Mouse (Mus musculus) spleen, adult 2 months (tissue): ENCODE results near the gene Btbd18. TPM values are rescaled to one million over a fixed set of nuclear protein-coding genes. Genes with fewer than 3 reads are reported as not detected.
A peak's percentile ranks its signal among the peaks of the same experiment; 100 is the strongest.

ENCODE experiments used
- DNase-seq, 2 experiments: peaks; one replicate each; pipeline versions ENCODE4 v3.0.0 to v3.0.0-alpha.2; 2012 to 2021; ENCODE audit warnings: low spot score in 2 of 2, low read depth in 1 of 2
- H3K27ac ChIP-seq: fragments of 200-500 bp; 2 replicates; pipeline ENCODE4 v1.5.1; 2012; ENCODE audit warnings: low read length, inconsistent platforms; ENCODE audit not compliant: insufficient read depth
- H3K27me3 ChIP-seq: fragments of 200-500 bp; 2 replicates; pipeline ENCODE4 v1.6.1; 2012; ENCODE audit warnings: mild to moderate bottlenecking, moderate library complexity, low read length, inconsistent platforms; ENCODE audit not compliant: control insufficient read depth, insufficient read depth
- H3K36me3 ChIP-seq: fragments of 200-500 bp; 2 replicates; pipeline ENCODE4 v1.6.1; 2012; ENCODE audit warnings: mild to moderate bottlenecking, low read length, inconsistent platforms; ENCODE audit not compliant: control insufficient read depth, insufficient read depth
- H3K4me1 ChIP-seq: fragments of 200-500 bp; 2 replicates; pipeline ENCODE4 v1.6.1; 2011; ENCODE audit warnings: inconsistent platforms; ENCODE audit not compliant: control insufficient read depth, insufficient read depth, insufficient read length
- H3K4me3 ChIP-seq: fragments of 200-500 bp; 2 replicates; pipeline ENCODE4 v1.5.1; 2011; ENCODE audit warnings: mild to moderate bottlenecking, inconsistent platforms; ENCODE audit not compliant: insufficient read depth, insufficient read length; ENCODE audit errors: extremely low read depth
- CTCF ChIP-seq: fragments of 200-500 bp; IDR thresholded peaks from 2 replicates; pipeline ENCODE4 v1.5.1; 2011; ENCODE audit warnings: mild to moderate bottlenecking, inconsistent platforms; ENCODE audit not compliant: insufficient read depth, insufficient read length, insufficient replicate concordance; ENCODE audit errors: extremely low read depth
- POLR2A ChIP-seq: fragments of 200-500 bp; IDR thresholded peaks from 2 replicates; pipeline ENCODE4 v1.6.1; 2011; ENCODE audit warnings: low read depth, low read length, inconsistent platforms
- WGBS: fragments of 180-500 bp; shearing (Covaris S2); methylation state at CpG from one replicate; pipeline ENCODE4 v1.1.7; 2018; 5-methylcytosine and 5-hydroxymethylcytosine counted together
- polyA plus RNA-seq: library from polyadenylated mRNA; depleted of rRNA; stranded (reverse); fragments of >200 nt; gene quantifications from 2 replicates; pipeline ENCODE4 v1.2.3, GENCODE M21; 2012; rRNA removed

The Btbd18 gene
- polyA plus RNA-seq, result not detected in 2 replicates

DNA sequence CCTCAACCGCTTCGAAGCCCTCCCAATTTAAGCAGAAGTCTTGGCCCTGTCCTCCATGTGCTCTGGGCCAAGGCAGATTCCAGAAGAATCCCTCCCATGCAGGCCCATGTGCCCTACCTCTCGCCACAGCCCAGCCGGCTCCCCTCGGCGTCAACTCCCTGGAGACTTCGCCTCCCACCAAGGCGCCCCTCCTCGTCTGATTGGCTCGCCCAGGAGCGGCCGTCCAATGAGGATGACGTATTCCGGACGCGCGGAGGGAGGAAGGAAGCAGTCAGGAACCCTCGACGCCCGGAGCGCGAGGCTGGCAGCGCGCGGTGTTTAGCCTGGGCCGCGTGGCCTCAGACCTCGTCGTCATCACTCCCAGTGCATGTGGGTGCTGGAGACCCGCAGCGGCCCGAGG lies at the start of gene Btbd18:
Gene Btbd18 (plus strand): TSS at position 274 of the 400 bp plus-strand sequence.
- Histone ChIP-seq H3K4me1 (no peaks in the 10 kb centered on the region; the same call in none of the 2 replicates), H3K27ac (no peak within 1 kb of the TSS), H3K36me3 (no peaks in the 10 kb centered on the region), H3K27me3 (no peaks in the 10 kb centered on the region), H3K4me3 (no peak within 1 kb of the TSS)
- TF ChIP-seq POLR2A (no peak), CTCF (no peak)
- DNase-seq, result no peak
- WGBS, result 95% methylated on average over 32 of the region's 32 CpGs

DNA sequence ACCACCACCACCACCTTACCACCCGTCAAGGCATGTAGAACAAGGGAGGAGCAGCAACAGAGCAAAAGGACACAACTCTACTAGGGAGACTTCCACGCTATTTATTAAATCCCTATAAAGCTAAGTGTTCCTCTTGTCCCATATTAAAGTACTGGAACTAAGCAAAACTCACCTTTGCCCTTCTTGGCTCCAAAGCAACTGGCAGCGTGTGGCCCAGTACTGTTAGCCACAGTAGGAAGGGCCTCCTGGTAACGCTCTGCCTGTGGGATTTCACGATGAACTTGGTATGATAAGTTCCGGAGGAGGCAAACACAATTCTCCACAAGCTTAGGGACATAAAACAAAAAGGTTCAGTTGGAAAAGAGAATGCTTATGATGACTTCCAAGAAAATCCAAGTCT lies 46.1 kb upstream of the Btbd18 start:
- H3K4me3 ChIP-seq, result no peak overlapping the region
- no peaks in the 10 kb centered on the region for H3K27me3 ChIP-seq
- TF ChIP-seq POLR2A, result no peak
- TF ChIP-seq CTCF, result no peak
- no peaks in the 10 kb centered on the region for H3K4me1 ChIP-seq
- WGBS, result 93% methylated on average over 6 of the region's 6 CpGs
- H3K27ac ChIP-seq, result no peak overlapping the region
- DNase-seq, result no peak
- 0 out of 2 replicates have a peak, but pooled peaks cover 1% of the 10 kb centered on the region for H3K36me3 ChIP-seq

- Histone ChIP-seq H3K4me1 (peaks cover 6% of the 10 kb centered on the region; the same call in 1 of the 2 replicates), H3K36me3 (no peaks in the 10 kb centered on the region; the same call in 1 of the 2 replicates), H3K27ac (peak overlapping the region; percentile 23; the same call in 1 of the 2 replicates), H3K27me3 (no peaks in the 10 kb centered on the region), H3K4me3 (no peak overlapping the region)
- 49% methylated on average over 3 of the region's 3 CpGs for WGBS
- peak; percentile 50 to 69 for DNase-seq
- TF ChIP-seq POLR2A (no peak), CTCF (0 out of 2 replicates have a peak, but pooled peaks have one; percentile 12)
These were observed 41.0 kb upstream of the Btbd18 start for GRCm38 (mm10) chr2:84617637-84618515.

DNA sequence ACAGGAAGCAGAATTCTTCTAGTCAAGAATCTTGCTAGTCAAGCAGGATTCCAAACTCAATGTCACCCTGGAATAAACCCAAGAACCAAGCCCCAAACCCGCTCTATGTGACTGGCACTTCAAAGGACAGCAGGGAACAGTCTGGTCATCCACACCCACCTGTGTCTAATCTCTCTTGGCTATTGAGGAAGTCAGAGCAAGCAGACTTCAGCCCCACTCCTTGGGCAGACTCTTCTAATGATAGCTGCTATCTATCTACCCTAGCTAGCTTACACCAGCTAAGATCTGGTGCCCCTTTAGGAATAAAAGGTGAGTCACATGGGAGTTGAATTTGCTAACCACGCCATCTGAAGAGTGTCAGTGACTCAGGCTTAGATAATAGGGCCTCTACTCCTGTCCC lies 40.0 kb upstream of the Btbd18 start:
- DNase-seq, result no peak
- Histone ChIP-seq H3K27ac (peak overlapping the region; percentile 75), H3K36me3 (no peaks in the 10 kb centered on the region; the same call in 1 of the 2 replicates), H3K4me1 (peaks cover 11% of the 10 kb centered on the region; the same call in 1 of the 2 replicates), H3K4me3 (no peak overlapping the region), H3K27me3 (no peaks in the 10 kb centered on the region)
- TF ChIP-seq POLR2A (no peak), CTCF (no peak)
- WGBS, result 80% methylated on average over 2 of the region's 2 CpGs

DNA sequence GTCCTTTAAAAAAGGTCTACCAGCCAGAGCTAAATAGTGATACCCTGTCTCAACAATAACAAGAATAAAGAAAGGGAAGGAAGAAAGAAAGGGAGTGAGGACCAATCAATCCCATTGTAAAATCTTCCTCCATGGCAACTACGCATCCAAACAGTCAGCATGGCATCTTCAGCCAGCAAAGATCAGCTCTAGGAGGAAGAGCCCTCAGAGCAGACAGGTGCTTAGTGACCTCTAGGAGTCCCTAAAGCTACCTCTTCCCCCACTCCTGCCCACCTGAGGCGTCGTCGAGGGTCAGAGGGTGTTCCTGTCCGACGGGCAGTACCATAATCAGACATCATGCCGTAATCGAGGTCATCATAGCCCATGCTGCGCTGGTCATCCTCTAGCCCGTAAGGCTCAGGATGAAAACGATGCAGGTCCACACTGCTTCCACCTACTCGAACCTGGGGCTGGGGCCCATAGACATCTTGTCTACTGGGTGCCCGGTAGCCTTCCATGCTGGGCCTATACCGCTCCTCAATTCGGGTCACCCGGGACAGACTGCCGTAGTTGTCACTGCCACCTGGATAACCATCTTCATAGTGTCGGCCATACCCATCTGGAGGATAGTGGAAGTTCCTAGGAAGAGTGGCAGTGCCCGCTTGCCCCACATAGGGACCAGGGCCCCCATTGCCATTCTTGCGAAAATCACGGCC lies 39.1 kb upstream of the Btbd18 start:
- H3K4me3 ChIP-seq, result no peak overlapping the region
- no peak overlapping the region for H3K27ac ChIP-seq
- H3K4me1 ChIP-seq, result peaks cover 11% of the 10 kb centered on the region; the same call in 1 of the 2 replicates
- no peak for TF ChIP-seq POLR2A
- no peak for TF ChIP-seq CTCF
- WGBS, result 95% methylated on average over 21 of the region's 21 CpGs
- H3K36me3 ChIP-seq, result no peaks in the 10 kb centered on the region; the same call in 1 of the 2 replicates
- DNase-seq, result no peak
- H3K27me3 ChIP-seq, result no peaks in the 10 kb centered on the region

DNA sequence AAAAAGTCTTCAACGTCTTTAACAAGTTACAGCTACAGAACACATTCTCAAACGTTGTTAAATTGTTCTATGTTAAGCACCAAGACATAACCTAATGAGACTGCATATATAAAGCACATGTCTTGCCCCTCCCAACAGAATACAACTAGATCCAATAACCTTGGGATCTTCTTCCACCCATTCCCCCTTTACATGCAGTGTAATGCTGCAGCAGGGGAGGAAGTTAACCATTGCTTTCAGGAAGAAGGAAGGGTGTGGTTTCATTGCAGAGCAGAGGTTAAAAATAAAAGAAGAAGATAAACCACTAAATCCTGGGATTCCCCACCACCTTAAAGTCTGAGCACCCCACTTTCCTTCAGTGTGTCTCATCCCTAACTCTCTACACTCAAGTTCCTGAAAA lies 36.2 kb upstream of the Btbd18 start:
- no peak for DNase-seq
- TF ChIP-seq POLR2A (no peak), CTCF (no peak)
- H3K36me3 ChIP-seq, result no peaks in the 10 kb centered on the region; the same call in 1 of the 2 replicates
- 50% methylated on average over 2 of the region's 2 CpGs for WGBS
- peaks cover 11% of the 10 kb centered on the region; the same call in 1 of the 2 replicates for H3K4me1 ChIP-seq
- H3K27ac ChIP-seq, result peak overlapping the region; percentile 29; the same call in 1 of the 2 replicates
- no peaks in the 10 kb centered on the region for H3K27me3 ChIP-seq
- no peak overlapping the region for H3K4me3 ChIP-seq
